Mouse (Mus musculus): ENCODE measurements around the gene Trp53rkb.

Trp53rkb gene

GRCm38 (mm10) chr2:166834796-166835195, 42.5 kb downstream of the Trp53rkb start:
- DNase-seq (ENCODE audit: low spot score), result no peak

- DNase-seq (ENCODE audit: low spot score), result no peak
Measured at GRCm38 (mm10) chr2:166835581-166835980, 43.2 kb downstream of the Trp53rkb start.

GRCm38 (mm10) chr2:166841813-166842212, 49.5 kb downstream of the Trp53rkb start:
- DNase-seq (ENCODE audit: low spot score), result no peak

All from testis, postnatal 14 days (tissue).